Mouse (Mus musculus): Measurements from ENCODE around the gene Endog. TPM values are rescaled to one million over a fixed set of nuclear protein-coding genes. Genes with fewer than 3 reads are reported as not detected.

The Endog gene
- total and polyA plus RNA-seq, 3 experiments, result 1.1 to 36.0 (median 7.8) TPM

DNA sequence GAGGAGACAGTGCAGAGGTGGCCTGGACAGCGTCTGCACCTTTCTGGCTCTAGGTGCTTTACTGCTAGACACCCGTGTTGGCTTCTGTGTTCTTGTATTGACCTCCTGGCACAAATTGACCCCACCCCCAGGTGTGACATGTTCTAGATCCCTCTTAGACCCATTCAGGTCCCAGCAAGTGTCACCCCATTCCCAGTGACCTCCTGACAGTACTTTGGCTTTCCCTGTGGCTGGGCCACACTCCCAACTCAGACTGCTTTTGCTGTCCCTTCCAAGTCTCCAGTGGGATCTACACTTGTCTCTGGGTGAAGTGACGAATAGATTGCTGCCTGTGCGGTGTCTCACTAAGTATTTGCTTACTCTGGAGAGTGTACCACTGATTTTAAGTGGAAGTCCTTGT is 36.1 kb downstream of the Endog start:
- Histone ChIP-seq H3K4me3 (ENCODE audit: low read depth, low read length) (no peak overlapping the region), H3K36me3 (replicated peaks) (peaks cover 11% of the 10 kb centered on the region), H3K4me1 (ENCODE audit: insufficient read depth, low read depth, low read length) (peaks cover 31% of the 10 kb centered on the region), H3K27me3 (ENCODE audit: insufficient read depth, low read length) (peaks cover 13% of the 10 kb centered on the region), H3K9me3 (replicated peaks) (no peaks in the 10 kb centered on the region)
- ATAC-seq (ENCODE audit: extremely low read depth, insufficient number of reproducible peaks, low FRiP score, poor library complexity, severe bottlenecking), result no peak
- TF ChIP-seq POLR2AphosphoS5 (IDR thresholded peaks at IDR 0.05; ENCODE audit: insufficient replicate concordance, low read depth, low read length), result no peak
- no peak for TF ChIP-seq CTCF (IDR thresholded peaks at IDR 0.05; ENCODE audit: low read depth, low read length)
- no peak for TF ChIP-seq TAL1 (conservative IDR thresholded peaks at IDR 0.05; ENCODE audit: low read depth, low read length)
- TF ChIP-seq GATA1 (IDR thresholded peaks at IDR 0.05; ENCODE audit: borderline replicate concordance, low read length), result no peak
- no peak for TF ChIP-seq GATA2 (IDR thresholded peaks at IDR 0.05; ENCODE audit: borderline replicate concordance, low read depth, low read length)
- DNase-seq (ENCODE audit: low spot score), result no peak

DNA sequence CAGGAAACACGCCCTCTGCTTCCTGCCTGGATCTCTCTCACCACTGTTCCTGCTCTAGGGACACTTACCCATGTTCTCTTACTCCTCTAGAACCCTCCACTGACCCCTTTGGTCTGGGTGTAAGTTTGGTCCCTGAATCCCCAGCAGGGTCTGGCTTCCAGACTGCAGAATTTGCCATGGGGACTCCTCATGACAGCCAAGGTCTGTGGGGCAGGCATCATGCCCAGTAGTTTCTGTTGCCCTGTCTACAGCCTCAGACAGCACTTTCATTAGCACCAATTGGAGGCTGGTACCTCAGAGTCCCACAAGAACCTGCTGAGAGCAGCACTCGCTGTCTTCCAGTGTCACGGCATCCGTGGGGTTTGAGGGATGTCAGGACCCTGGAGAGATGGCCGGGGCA is 36.6 kb downstream of the Endog start:
- no peak for TF ChIP-seq GATA2 (IDR thresholded peaks at IDR 0.05; ENCODE audit: borderline replicate concordance, low read depth, low read length)
- TF ChIP-seq GATA1 (IDR thresholded peaks at IDR 0.05; ENCODE audit: borderline replicate concordance, low read length), result no peak
- no peak for TF ChIP-seq CTCF (IDR thresholded peaks at IDR 0.05; ENCODE audit: low read depth, low read length)
- TF ChIP-seq TAL1 (conservative IDR thresholded peaks at IDR 0.05; ENCODE audit: low read depth, low read length), result no peak
- TF ChIP-seq POLR2AphosphoS5 (IDR thresholded peaks at IDR 0.05; ENCODE audit: insufficient replicate concordance, low read depth, low read length), result no peak
- H3K36me3 ChIP-seq (replicated peaks), result peaks cover 9% of the 10 kb centered on the region
- H3K4me1 ChIP-seq (ENCODE audit: insufficient read depth, low read depth, low read length), result peaks cover 29% of the 10 kb centered on the region
- no peak overlapping the region for H3K4me3 ChIP-seq (ENCODE audit: low read depth, low read length)
- peaks cover 13% of the 10 kb centered on the region for H3K27me3 ChIP-seq (ENCODE audit: insufficient read depth, low read length)
- ATAC-seq (ENCODE audit: extremely low read depth, insufficient number of reproducible peaks, low FRiP score, poor library complexity, severe bottlenecking), result no peak
- H3K9me3 ChIP-seq (replicated peaks), result no peaks in the 10 kb centered on the region
- DNase-seq (ENCODE audit: low spot score), result no peak

DNA sequence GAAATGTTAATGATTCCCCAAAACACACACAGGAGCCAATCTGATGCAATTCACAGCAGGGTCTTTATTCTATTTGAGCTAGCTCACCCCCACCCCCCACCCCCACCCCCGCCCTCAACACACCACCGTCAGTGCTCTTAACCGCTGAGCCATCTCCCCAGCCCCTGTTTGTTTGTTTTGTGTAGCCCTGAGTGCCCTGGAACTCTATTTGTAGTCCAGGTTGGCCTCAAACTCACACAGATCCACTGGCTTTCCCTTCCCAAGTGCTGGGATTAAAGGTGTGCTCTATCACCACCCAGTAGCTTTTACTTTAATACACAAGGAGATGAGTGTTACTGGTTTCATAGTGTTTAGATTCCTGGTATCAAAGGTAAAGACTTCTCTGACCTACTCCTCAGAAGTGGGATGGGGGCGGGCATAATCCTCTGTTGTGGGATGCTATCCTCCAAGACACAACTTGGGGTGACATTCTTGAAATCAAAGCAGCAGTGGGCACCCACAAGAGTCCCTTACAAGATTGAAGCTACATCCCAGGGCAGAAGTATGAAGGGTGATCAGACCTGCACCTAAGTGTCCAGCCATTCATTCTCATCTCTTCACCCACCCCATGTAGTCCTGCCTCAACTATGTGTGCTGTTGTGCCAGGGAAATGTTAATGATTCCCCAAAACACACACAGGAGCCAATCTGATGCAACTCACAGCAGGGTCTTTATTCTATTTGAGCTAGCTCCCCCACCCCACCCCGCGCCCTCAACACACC is 40.3 kb downstream of the Endog start:
- H3K4me1 ChIP-seq (ENCODE audit: insufficient read depth, low read depth, low read length), result peaks cover 9% of the 10 kb centered on the region
- DNase-seq (ENCODE audit: low spot score), result no peak
- H3K9me3 ChIP-seq (replicated peaks), result no peaks in the 10 kb centered on the region
- H3K4me3 ChIP-seq (ENCODE audit: low read depth, low read length), result no peak overlapping the region
- ATAC-seq (ENCODE audit: extremely low read depth, insufficient number of reproducible peaks, low FRiP score, poor library complexity, severe bottlenecking), result no peak
- peaks cover 13% of the 10 kb centered on the region for H3K27me3 ChIP-seq (ENCODE audit: insufficient read depth, low read length)
- H3K36me3 ChIP-seq (replicated peaks), result peaks cover 4% of the 10 kb centered on the region
- TF ChIP-seq GATA1 (IDR thresholded peaks at IDR 0.05; ENCODE audit: borderline replicate concordance, low read length) (no peak), GATA2 (IDR thresholded peaks at IDR 0.05; ENCODE audit: borderline replicate concordance, low read depth, low read length) (no peak), POLR2AphosphoS5 (IDR thresholded peaks at IDR 0.05; ENCODE audit: insufficient replicate concordance, low read depth, low read length) (no peak), CTCF (IDR thresholded peaks at IDR 0.05; ENCODE audit: low read depth, low read length) (no peak), TAL1 (conservative IDR thresholded peaks at IDR 0.05; ENCODE audit: low read depth, low read length) (no peak)

DNA sequence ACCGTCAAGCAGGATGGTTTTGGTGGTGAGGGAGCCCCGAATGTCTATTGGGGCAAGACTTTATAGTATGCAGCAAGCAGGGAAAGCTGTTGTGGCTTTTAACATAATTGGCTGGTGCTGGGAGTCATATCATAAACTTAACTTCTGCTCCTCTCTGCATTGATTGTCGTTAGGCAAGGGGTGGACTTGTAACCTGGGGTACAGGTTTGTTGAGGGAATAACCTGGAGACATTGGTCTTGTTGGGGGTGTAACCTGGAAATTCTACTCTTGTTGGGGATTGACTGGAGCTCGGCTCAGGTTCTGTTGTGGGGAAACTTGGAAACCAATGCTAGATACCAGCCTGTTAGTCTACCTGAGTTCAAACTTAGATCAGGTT is 40.9 kb downstream of the Endog start:
- ATAC-seq (ENCODE audit: extremely low read depth, insufficient number of reproducible peaks, low FRiP score, poor library complexity, severe bottlenecking) (no peak), DNase-seq (ENCODE audit: low spot score) (no peak)
- Histone ChIP-seq H3K9me3 (replicated peaks) (no peaks in the 10 kb centered on the region), H3K27me3 (ENCODE audit: insufficient read depth, low read length) (peaks cover 13% of the 10 kb centered on the region), H3K4me3 (ENCODE audit: low read depth, low read length) (no peak overlapping the region), H3K4me1 (ENCODE audit: insufficient read depth, low read depth, low read length) (peaks cover 3% of the 10 kb centered on the region; the same call in 1 of the 2 replicates), H3K36me3 (replicated peaks) (peaks cover 4% of the 10 kb centered on the region)
- TF ChIP-seq CTCF (IDR thresholded peaks at IDR 0.05; ENCODE audit: low read depth, low read length) (no peak), POLR2AphosphoS5 (IDR thresholded peaks at IDR 0.05; ENCODE audit: insufficient replicate concordance, low read depth, low read length) (no peak), GATA2 (IDR thresholded peaks at IDR 0.05; ENCODE audit: borderline replicate concordance, low read depth, low read length) (no peak), GATA1 (IDR thresholded peaks at IDR 0.05; ENCODE audit: borderline replicate concordance, low read length) (no peak), TAL1 (conservative IDR thresholded peaks at IDR 0.05; ENCODE audit: low read depth, low read length) (no peak)

DNA sequence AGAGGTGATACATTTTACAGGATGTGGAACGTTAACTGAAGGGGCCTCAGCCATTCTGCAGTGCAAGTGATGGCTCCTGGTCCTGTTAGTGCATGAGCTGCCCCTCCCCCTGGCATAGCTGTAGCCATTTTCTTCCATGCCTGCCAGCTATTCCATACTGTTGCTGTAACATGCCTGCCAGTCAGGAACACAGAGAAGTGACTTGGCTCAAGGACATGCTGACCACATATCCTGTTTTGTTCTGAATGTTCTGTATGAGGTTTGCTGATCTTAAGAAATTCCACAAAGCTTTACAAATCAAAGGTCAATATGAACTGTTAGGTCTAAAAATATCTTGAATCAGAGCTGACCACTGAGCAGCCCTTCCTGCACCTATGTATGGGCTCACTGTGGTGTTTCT is 41.7 kb downstream of the Endog start:
- 0 out of 2 replicates have a peak, but pooled peaks cover 3% of the 10 kb centered on the region for H3K9me3 ChIP-seq (replicated peaks)
- DNase-seq (ENCODE audit: low spot score), result no peak

DNA sequence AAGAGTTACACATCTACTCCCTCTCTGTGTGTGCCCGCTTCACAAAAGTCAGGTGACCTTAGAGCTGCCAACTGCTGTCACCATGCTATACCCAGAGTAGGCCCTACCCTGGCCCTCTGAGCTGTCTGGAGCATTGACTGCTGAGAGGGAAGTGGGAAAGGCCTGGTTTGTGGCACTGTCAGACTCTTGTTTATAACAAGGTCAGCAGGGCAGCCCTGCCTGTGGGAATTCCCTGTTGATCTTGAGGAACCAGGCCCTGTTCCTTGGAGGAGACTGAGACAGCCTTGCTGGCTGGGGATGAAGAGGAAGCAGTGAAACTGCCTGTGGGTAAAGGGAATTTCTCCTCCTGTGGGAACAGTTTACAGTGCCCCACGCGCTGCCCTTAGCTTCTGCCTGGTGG is 43.5 kb downstream of the Endog start:
- Histone ChIP-seq H3K4me3 (ENCODE audit: low read depth, low read length) (no peak overlapping the region), H3K27me3 (ENCODE audit: insufficient read depth, low read length) (peaks cover 13% of the 10 kb centered on the region), H3K36me3 (replicated peaks) (no peaks in the 10 kb centered on the region), H3K4me1 (ENCODE audit: insufficient read depth, low read depth, low read length) (no peaks in the 10 kb centered on the region), H3K9me3 (replicated peaks) (0 out of 2 replicates have a peak, but pooled peaks cover 3% of the 10 kb centered on the region)
- DNase-seq (ENCODE audit: low spot score), result no peak
- no peak for ATAC-seq (ENCODE audit: extremely low read depth, insufficient number of reproducible peaks, low FRiP score, poor library complexity, severe bottlenecking)
- TF ChIP-seq TAL1 (conservative IDR thresholded peaks at IDR 0.05; ENCODE audit: low read depth, low read length) (no peak), CTCF (IDR thresholded peaks at IDR 0.05; ENCODE audit: low read depth, low read length) (no peak), GATA1 (IDR thresholded peaks at IDR 0.05; ENCODE audit: borderline replicate concordance, low read length) (no peak), GATA2 (IDR thresholded peaks at IDR 0.05; ENCODE audit: borderline replicate concordance, low read depth, low read length) (no peak), POLR2AphosphoS5 (IDR thresholded peaks at IDR 0.05; ENCODE audit: insufficient replicate concordance, low read depth, low read length) (no peak)

More for the DNA sequence above, 41.7 kb downstream of the Endog start:
- Histone ChIP-seq H3K27me3 (ENCODE audit: insufficient read depth, low read length) (peaks cover 13% of the 10 kb centered on the region), H3K4me1 (ENCODE audit: insufficient read depth, low read depth, low read length) (no peaks in the 10 kb centered on the region), H3K4me3 (ENCODE audit: low read depth, low read length) (no peak overlapping the region), H3K36me3 (replicated peaks) (peaks cover 3% of the 10 kb centered on the region)
- no peak for ATAC-seq (ENCODE audit: extremely low read depth, insufficient number of reproducible peaks, low FRiP score, poor library complexity, severe bottlenecking)
- TF ChIP-seq GATA2 (IDR thresholded peaks at IDR 0.05; ENCODE audit: borderline replicate concordance, low read depth, low read length), result no peak
- no peak for TF ChIP-seq GATA1 (IDR thresholded peaks at IDR 0.05; ENCODE audit: borderline replicate concordance, low read length)
- TF ChIP-seq POLR2AphosphoS5 (IDR thresholded peaks at IDR 0.05; ENCODE audit: insufficient replicate concordance, low read depth, low read length), result no peak
- TF ChIP-seq TAL1 (conservative IDR thresholded peaks at IDR 0.05; ENCODE audit: low read depth, low read length), result no peak
- TF ChIP-seq CTCF (IDR thresholded peaks at IDR 0.05; ENCODE audit: low read depth, low read length), result no peak

Measured in G1E (cell line).